Mouse (Mus musculus): Measurements from ENCODE around the gene Zfp446.
A peak's percentile ranks its signal among the peaks of the same experiment; 100 is the strongest.

Zfp446 gene

DNA sequence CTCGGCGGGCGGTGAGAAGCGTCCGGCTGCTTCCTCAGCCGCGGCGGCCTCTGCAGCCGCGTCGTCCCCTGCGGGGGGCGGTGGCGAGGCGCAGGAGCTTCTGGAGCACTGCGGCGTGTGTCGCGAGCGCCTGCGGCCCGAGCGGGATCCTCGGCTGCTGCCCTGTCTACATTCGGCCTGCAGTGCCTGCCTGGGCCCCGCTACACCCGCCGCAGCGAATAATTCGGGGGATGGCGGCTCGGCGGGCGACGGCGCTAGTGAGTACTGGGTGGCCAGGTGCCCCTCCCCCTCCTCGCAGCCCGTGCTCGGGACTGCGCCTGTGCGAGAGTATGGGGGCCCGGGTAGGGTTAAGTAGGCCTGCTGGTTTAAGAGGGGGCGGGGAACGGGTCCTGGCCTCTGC is 47.2 kb downstream of the Zfp446 start:
- no peak for DNase-seq (ENCODE audit: low spot score)

DNA sequence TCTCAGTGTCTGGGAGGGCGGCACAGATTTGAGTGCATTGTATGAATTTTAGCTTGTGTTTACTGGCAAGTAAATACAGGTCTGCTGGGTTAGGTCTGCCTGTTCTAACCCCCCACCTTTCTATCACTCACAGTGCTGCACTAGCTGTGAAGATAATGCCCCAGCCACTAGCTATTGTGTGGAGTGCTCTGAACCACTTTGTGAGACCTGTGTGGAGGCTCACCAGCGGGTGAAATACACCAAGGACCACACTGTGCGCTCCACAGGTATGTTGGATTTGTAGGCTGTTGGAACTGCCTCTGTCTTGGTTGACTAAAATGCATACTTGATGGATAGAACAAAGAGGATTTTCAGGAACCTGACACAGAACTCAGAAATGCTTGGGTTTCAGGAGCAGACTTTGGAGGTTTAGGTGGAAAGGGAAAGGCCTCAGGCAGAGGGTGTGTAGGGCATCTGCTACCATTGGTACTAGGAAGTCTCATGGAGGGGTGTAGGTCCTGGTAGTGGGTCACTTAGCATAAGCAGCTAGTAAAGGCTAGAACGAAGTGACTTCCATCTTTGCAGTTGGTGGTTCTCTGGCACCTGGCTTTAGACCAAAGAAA is 48.0 kb downstream of the Zfp446 start:
- DNase-seq (ENCODE audit: low spot score): no peak

DNA sequence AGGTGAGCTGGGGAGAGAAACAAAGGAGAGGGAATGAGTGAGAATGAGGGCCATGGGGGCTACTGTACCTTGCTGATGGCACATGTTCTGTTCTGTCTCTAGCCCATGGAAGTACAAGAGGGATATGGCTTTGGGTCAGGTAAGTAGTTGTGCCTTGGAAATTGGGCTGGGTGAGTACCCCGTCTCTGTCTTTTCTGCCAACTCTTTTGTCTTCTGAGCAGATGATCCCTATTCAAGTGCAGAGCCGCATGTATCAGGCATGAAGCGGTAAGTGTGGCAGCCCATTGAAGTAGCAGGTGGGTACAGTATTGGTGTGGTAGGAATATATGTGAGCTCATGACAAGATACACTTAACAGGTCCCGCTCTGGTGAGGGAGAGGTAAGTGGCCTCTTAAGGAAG is 51.3 kb downstream of the Zfp446 start:
- no peak for DNase-seq (ENCODE audit: low spot score)

DNA sequence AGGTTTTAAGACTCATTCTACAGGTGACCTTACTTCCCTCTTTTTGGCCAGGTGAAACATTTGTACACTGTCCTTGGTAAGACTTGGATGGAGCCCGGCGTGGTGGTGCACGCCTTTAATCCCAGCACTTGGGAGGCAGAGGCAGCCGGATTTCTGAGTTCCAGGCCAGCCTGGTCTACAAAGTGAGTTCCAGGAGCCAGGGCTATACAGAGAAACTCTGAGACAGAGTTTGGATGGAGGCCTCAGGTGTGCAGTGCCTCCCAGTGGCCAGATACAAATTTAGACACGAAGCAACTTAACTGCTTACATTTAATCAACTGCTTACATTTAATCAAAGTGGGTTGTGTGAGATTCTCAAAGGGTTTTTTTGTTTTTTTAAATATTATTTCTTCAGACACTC is 53.4 kb downstream of the Zfp446 start:
- DNase-seq (ENCODE audit: low spot score): no peak

DNA sequence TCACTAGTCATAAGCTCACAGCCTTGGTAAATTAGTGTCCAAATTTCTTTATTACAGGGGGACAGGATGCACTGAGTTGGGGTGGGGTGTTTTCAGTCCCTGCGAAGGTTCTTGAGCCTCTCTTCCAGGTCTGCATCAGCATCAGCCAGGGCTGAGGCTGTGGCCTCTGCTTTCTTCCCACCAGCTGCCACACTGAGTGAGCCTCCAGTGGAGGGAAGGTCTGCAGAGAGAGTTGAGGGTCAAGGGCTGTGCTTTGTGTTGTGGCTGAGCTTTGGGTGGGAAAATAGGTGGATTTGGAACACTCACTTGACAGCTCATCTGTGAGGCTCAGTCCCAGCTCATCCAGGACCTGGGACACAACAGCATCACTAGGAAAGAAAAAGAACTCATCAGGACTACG is 54.3 kb downstream of the Zfp446 start:
- DNase-seq (ENCODE audit: low spot score): no peak

DNA sequence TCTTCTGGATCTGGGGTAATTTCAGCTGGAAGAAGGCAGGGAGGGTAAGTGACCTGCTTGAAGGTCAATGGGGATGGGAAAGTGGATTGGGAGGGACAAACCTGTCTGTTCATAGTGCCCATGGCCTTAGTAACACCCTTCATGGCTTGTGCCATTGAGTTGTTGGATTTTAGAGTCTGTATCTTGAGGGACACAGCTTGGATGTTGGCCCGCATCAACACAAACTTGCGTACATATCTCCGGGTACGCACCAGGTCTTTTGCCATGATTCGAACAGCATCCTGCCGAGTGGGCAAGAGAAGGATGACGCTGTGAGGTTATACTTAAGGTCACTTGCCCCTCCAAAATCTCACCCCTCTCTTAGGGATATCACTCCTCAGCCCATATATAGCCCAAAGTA is 54.9 kb downstream of the Zfp446 start:
- no peak for DNase-seq (ENCODE audit: low spot score)

DNA sequence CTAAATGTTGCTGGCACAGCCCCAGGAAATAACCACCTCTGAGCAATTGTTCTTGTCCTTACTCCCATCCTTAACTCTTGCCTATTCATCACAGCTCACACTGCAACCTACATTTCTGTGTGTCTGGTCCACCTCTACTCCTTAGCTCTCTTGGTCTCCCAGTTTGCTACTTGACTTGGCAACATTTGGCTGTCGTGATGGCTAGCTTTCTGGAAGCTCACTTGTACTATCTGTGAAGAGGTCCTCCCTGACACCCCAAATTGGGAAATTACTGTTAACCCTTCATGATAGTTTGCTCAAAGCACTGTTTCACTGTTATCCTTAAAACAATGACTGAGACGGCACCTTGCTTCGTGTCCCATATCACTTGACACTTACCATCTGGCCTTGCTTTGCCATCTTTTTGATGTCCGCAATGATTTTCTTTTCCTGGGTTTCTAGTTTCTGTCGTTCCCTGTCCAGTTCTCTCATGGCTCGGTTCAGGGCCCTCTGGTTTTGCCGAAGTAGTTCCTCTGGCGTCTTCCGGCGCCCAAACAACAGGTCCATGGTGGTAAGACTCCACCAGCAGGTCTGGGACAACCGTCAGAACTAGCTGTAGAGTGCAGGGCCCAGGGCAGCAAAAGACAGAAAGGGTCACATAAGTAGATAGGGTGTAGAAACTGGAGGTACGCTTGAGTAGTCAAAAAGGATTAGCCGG is 56.0 kb downstream of the Zfp446 start:
- DNase-seq (ENCODE audit: low spot score): no peak

DNA sequence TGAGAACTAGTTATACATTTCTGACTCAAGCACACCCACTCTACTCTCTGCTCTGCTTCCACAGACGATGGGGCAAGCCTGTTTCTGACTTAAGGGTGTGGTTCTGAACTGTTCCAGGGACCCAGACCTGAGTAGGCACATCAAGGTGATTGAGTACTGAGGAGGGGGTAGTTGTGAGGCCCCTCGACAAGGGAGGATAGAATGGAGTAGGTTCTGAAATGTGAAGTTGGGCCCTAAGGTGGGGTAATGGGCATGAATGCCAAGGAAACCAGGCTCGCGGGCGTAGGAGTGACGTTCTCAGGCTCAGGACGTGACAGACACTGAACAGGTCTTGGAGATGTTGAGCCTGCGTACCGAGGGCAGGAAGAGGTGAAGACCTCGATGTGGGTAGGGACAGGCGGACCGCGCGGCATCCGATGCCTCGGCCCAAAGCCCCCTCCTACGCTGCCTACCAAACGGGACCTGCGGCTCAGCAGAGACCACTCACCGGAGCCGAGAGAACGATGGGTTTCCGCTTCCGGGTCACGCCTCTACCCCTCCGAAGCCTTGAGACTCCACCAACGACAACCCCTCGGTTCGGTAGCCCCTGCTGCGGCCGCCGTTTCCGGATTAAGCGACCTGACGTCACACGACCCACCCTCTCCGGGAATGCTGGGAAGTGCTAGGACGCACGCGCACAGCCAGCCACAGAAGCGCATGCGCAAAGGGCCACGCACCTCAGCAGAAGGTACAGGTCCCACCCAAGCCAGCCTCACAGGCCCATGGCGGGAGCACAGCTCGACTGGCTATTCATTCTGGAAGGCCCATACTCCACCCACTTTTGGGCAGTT is 56.7 kb downstream of the Zfp446 start, which contains the start of gene Chmp2a:
Gene Chmp2a, minus strand, starts transcription at position 660 of the 830 bp plus-strand sequence.
- DNase-seq (ENCODE audit: low spot score): peak; percentile 92

Measured in layer of hippocampus, adult 9-10 months (tissue).